In the genomic region with DNA sequence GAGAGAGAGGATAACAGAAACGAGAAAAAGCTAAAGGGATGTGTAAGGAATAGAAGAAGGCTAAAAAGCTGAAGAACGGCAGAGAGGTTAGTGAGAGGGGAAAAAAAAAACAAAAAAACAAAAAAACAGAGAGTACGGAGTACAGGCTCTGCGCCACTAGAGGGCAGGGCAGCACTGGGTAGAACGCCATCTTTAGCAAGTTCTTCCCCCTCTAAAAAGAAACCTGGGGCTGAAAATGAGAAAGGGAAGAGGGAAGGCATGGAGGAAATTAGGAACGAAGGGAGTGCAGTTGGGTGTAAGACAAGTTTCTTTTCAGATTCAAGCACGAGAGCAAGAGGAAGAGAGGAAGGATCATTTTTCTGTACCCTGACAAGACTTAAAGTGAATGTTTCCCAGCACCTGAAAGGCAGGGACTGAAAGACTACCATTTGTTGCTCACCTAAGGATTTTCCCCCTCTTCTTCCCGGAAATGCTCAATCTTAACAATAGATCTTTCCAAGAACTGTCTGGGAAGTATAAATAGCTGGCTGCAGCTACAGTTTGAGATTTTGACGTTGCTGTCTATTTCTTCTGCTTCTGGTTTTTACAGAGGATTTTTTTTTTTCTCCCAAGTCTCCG, we compare ENCODE assay signal across 8 mouse cellular contexts.
A peak's percentile ranks its signal among the peaks of the same experiment; 100 is the strongest.
DNase-seq lines count a peak whose midpoint lies in the region; ATAC-seq lines count a peak whose summit lies in the region.

No protein-coding gene starts in this region.

- ATAC-seq in intestine, embryonic 14.5 days (replicated peaks; ENCODE audit: low FRiP score, low TSS enrichment, low read depth) = no peak

- intact Hi-C loops in left cerebral cortex, postnatal 10 days (cut with DNase I) = loop anchor here (5.0 to 10.0 kb wide), 7 partner anchors 127 to 1845 kb away; a partner anchor contains a TSS

- H3K9ac ChIP-seq in intestine, embryonic 14.5 days (ENCODE audit: low read length) = no peak overlapping the region

- peak overlapping the region; percentile 47 for H3K4me2 ChIP-seq in intestine, embryonic 14.5 days (ENCODE audit: low read length)

- no peak overlapping the region; the same call in 1 of the 2 replicates for H3K4me3 ChIP-seq in heart, embryonic 10.5 days
- H3K4me3 ChIP-seq in intestine, embryonic 14.5 days (ENCODE audit: low read depth, low read length) = peak overlapping the region; percentile 15
- no peak overlapping the region for H3K4me3 ChIP-seq in midbrain, embryonic 10.5 days

- peak; percentile 46 to 77 for DNase-seq in heart, adult 18-20 months
- DNase-seq in heart, embryonic 10.5 days (ENCODE audit: low spot score) = no peak
- peak; percentile 38 for DNase-seq in cerebellum, adult 9-11 months
- peak; percentile 25 to 59 for DNase-seq in frontal cortex, postnatal 14 days (ENCODE audit: low spot score in 2 of 2)
- DNase-seq in intestine, embryonic 14.5 days (ENCODE audit: low spot score) = peak; percentile 80
- DNase-seq in left cerebral cortex, postnatal 10 days (ENCODE audit: extremely low spot score in 1 of 2, low spot score in 2 of 2) = peak; percentile 69 to 82
- peak; percentile 53 for DNase-seq in midbrain, embryonic 10.5 days (ENCODE audit: low spot score)
- DNase-seq in right cerebral cortex, postnatal 4 days = peak; percentile 90

- no peaks in the 10 kb centered on the region for H3K36me3 ChIP-seq in heart, embryonic 10.5 days
- H3K36me3 ChIP-seq in intestine, embryonic 14.5 days (ENCODE audit: control insufficient read depth, insufficient read depth, low read length) = no peaks in the 10 kb centered on the region
- no peaks in the 10 kb centered on the region for H3K36me3 ChIP-seq in midbrain, embryonic 10.5 days

- H3K27ac ChIP-seq in heart, embryonic 10.5 days = no peak overlapping the region
- H3K27ac ChIP-seq in intestine, embryonic 14.5 days (ENCODE audit: low read depth) = no peak overlapping the region
- H3K27ac ChIP-seq in midbrain, embryonic 10.5 days (replicated peaks) = no peak overlapping the region

- H3K4me1 ChIP-seq in heart, embryonic 10.5 days = no peaks in the 10 kb centered on the region
- H3K4me1 ChIP-seq in intestine, embryonic 14.5 days (replicated peaks; ENCODE audit: control insufficient read depth, insufficient read depth, low read length) = 0 out of 2 replicates have a peak, but pooled peaks cover 6% of the 10 kb centered on the region
- H3K4me1 ChIP-seq in midbrain, embryonic 10.5 days = no peaks in the 10 kb centered on the region

- H3K27me3 ChIP-seq in heart, embryonic 10.5 days (ENCODE audit: insufficient read depth, poor library complexity, severe bottlenecking) = no peaks in the 10 kb centered on the region
- H3K27me3 ChIP-seq in intestine, embryonic 14.5 days (replicated peaks; ENCODE audit: control insufficient read depth, insufficient read depth, low read length) = no peaks in the 10 kb centered on the region
- H3K27me3 ChIP-seq in midbrain, embryonic 10.5 days (ENCODE audit: low read depth, poor library complexity, severe bottlenecking) = no peaks in the 10 kb centered on the region

- H3K9me3 ChIP-seq in heart, embryonic 10.5 days = no peaks in the 10 kb centered on the region
- no peaks in the 10 kb centered on the region for H3K9me3 ChIP-seq in intestine, embryonic 14.5 days (ENCODE audit: control insufficient read depth, low read length)
- H3K9me3 ChIP-seq in midbrain, embryonic 10.5 days (replicated peaks) = no peaks in the 10 kb centered on the region

- WGBS in heart, embryonic 10.5 days = 17% methylated on average over 10 of the region's 10 CpGs
- 10% methylated on average over 10 of the region's 10 CpGs for WGBS in intestine, embryonic 14.5 days
- 23% methylated on average over 10 of the region's 10 CpGs for WGBS in midbrain, embryonic 10.5 days
